Mouse (Mus musculus) erythroblast, embryonic 14.5 days (primary cell): Measurements from ENCODE around the gene Fut7.

Experiments
- GATA1 ChIP-seq: IDR thresholded peaks from 2 replicates; pipeline ENCODE4 v1.6.1; 2012; ENCODE audit warnings: low read length, inconsistent platforms, mixed read lengths
- TAL1 ChIP-seq: IDR thresholded peaks from 3 replicates; pipeline ENCODE4 v1.6.1; 2012; ENCODE audit warnings: low read length, inconsistent platforms, mixed read lengths

DNA sequence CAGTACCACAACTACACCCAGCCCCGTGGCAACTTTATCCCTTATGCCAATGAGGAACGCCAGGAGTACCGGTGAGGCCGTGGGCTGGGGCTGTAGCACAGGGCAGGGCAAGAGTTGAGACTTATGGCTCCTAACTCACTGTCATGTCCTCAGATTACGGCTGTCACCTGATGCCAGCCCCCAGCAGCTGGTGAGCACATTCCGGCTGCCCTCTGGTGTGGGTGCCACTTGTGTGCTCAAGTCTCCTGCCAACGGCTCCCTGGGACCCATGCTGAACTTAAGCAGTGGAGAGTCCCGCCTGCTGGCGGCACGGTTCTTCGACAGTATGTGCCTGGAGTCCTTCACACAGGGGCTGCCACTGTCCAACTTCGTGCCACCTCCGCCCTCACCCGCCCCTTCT lies 19.6 kb downstream of the Fut7 start:
- TF ChIP-seq GATA1 (no peak), TAL1 (no peak)
